Mouse (Mus musculus) retina, postnatal 1 day (tissue): Measurements from ENCODE around the gene C1qtnf4.
"Not testable (repeated sequence)": the region's sequence is repeated elsewhere in the genome, so short reads cannot be mapped to it uniquely, and the experiment has no call there.

ENCODE experiments used
- DNase-seq: peaks from one replicate; pipeline ENCODE4 v3.0.0-alpha.2; 2012

C1qtnf4 gene

DNA sequence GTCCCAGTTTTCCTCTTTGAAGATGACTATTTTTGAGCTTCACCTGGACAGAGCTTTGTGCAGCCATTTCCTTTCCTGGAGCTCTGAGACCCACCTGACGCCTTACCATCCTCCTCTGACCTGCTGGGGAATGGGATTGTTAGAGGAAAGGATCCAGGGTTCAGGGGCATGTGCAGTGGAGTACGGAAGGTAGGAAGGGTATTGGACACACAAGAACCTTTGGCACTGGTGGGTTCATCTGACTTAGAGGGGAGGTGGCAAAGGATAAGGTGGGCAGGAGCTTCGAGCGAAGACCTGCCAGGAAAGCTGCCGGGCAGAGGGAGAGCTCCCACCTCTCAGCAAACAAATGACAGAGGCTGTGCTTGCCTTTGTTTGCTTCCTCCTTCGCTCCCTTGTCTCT, 776 bp downstream of the C1qtnf4 start:
- peak; percentile 54 for DNase-seq

DNA sequence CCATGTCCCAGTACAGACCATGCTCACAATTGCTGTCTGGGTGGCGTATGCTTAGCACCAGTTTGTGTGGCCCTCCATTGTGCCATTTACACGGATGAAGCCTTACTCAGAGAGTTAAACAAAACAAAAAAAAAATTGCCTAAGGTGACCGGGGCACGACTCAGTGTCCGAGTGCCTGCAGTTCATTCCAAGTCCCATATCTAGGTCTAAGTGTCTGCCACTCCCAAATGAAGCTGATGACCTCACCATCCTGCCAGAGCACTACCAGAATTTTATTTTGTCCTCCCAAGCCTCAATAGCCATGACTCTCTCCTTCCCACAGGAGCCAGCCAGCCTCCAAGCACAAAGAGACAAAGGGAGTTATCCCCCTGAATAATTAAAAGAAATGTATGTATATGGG, 2.0 kb downstream of the C1qtnf4 start:
- DNase-seq, result no peak

DNA sequence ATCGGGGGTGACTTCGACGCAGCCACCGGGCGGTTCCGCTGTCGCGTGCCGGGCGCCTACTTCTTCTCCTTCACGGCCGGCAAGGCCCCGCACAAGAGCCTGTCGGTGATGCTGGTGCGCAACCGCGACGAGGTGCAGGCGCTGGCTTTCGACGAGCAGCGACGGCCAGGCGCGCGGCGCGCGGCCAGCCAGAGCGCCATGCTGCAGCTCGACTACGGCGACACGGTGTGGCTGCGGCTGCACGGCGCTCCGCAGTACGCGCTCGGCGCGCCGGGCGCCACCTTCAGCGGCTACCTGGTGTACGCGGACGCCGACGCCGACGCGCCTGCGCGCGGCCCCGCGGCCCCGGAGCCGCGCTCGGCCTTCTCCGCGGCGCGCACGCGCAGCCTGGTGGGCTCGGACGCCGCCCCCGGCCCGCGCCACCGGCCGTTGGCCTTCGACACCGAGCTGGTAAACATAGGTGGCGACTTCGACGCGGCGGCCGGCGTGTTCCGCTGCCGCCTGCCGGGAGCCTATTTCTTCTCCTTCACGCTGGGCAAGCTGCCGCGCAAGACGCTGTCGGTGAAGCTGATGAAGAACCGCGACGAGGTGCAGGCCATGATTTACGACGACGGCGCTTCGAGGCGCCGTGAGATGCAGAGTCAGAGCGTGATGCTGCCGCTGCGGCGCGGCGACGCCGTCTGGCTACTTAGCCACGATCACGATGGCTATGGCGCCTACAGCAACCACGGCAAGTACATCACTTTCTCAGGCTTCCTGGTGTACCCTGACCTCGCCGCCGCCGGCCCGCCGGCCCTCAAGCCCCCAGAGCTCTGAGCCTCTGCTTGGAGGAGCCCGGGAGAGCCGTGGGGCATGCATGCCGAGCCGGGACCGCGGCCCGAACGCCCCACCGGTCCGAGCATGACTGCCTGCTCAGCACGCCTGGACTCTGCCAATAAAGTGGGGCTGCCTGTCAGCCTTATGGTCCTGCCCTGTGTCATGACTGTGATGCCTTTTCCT, 4.2 kb downstream of the C1qtnf4 start:
- DNase-seq, result peak; percentile 78

DNA sequence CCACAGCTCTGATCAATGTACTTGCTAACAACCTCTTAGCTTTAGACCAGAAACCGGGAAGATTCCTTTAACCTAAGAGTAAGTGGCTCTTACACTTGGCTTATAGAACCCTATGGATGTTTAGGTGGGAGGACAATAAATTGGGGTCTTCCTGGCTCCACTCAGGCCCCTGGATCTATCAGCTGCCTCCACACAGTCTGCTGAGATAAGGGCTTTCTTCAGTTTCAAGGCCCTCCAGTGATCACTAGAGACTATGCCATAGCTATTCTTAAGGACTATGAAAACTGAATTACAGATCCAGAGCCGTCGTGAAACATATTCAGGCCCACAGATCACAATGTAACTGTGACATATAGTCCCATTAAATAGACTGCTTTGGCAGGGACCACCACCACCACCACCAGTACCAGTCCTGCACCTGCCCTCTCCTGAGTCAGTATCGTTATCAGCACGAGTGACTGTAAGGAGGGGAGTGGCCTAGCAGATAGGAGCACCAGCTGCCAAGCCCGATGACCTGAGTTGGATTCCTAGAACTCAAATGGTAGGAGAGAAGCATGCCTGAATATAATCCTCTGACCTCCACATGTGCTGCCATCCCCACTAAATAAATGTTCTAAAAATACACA, 8.1 kb downstream of the C1qtnf4 start:
- DNase-seq, result no peak

DNA sequence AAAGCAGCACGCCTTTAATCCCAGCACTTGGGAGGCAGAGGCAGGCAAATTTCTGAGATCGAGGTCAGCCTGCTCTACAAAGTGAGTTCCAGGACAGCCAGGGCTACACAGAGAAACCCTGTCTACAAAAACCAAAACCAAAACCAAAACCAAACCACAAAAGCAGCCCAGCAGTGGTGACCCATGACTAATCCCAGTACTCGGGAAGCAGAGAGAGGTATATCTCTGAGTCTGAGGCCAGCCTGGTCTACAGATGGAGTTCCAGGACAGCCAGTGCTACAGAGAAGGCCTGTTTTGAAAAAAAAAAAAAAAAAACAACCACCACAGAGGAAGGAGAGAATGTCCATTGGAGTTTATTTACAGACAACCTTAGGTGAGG, 8.6 kb downstream of the C1qtnf4 start:
- not testable (repeated sequence) for DNase-seq

DNA sequence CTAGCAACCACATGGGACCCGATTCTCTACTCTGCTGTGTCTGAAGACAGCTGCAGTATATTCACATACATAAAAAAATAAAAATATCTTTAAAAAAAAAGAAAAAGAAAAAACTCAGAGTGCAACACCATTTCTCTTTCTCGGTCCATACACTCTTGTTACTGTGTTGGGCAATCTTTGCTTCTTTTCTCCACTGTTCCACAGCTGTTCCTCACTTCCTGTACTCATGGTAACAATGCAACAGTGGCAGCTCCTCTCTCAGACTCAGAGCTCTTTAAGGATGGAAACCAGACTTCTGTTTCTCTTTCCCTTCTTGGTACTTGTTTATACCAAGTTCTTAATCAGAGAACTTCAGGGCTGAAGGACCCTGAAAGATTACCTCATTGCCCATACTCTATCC, 17.7 kb downstream of the C1qtnf4 start:
- no peak for DNase-seq

DNA sequence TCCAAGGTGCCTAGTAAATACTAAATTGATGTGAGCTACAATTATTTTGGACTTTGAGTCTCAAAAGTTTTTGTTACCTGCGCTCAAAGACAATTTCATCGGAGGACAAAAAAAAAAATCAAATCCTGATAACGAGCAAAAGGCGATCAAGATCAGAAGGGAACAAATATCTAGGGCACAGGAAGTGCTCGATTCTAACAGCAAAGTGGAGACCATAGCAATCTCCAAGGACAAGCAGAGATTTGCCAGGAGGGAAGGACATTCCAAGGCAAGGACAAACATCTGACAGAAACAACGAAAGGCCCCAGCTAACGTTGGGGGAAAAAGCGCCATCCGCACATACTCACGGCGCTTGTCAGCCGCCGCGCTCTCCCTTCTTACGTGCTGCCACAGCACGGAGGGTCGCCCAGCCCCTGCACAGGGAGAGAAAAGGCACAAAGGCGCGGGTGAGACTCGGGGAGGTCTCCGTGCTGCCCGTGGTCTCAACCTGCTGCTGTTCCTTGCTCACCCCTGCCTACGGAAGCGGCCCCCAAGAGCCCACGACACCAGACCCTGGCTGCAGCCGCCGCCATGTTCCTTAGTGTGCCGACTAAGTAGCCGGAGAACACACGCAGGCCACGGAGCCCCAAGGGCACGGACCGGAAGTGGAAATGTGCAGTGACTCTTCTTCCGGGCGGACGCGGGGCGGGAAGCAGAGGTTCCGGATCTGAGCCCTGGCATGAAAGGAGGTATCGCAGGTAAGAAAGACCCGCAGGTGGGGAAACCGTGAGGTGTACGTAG, 18.6 kb downstream of the C1qtnf4 start, which contains the start of the genes Kbtbd4 and Ndufs3:
Gene Kbtbd4 (plus strand): TSS at position 665 of the 780 bp plus-strand sequence.
Gene Ndufs3 (minus strand): TSS at position 752 of the 780 bp plus-strand sequence.
- DNase-seq, result peak; percentile 96

DNA sequence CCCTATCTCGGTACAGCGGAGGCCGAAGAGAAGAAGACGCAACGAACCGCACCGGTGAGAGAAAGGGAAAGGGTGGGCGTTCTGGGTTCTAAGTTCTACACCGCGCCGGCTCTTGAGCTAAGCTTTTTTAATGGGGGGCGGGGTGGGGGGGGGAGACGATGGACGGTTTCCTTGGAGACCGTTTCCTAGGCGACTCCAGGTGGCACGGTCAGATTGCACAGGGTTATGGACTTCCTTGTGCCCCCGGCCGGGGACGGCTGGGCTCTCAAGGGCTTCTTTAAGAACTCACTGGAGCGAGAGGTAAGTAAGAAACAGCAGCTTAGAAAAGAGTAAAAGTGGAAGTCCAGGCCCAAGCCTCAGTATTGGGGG, 19.2 kb downstream of the C1qtnf4 start:
- DNase-seq, result no peak

DNA sequence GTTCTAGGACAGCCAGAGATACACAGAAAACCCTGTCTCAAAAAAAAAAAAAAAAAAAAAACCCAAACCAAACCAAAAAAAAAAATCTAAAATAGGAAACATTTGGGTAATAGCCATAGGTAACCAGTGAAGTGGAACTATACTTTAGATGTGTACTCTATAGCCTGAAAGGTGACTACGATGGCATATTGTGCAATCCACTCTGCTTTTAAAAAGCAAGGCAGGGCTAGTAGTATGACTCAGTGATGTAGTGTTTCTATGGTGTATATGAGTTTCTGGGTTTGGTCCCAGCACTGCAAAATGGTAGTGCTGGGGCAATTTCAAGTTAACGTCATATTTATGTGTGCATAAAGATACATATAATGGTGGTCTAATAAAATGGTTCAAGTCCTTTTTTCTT, 21.1 kb downstream of the C1qtnf4 start:
- DNase-seq, result no peak

DNA sequence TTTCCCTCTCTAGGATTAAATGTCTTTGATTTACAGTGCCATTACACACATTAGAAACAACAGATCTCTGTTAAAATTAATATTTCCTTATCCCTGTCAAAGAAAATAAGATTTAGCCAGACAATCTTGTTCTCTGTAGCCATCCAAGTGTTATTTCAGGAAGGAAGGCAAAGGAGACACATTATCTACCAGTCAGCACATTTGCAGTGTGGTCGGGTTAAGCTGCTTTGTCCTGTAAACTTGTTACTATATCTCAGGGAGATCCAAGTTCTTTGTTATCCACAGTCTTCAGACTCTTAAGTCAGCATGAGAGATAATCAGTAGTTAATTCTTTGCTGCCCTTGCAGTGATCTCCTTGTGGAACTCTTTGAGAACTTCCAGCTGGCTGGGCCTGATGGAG, 25.2 kb downstream of the C1qtnf4 start:
- DNase-seq, result no peak

DNA sequence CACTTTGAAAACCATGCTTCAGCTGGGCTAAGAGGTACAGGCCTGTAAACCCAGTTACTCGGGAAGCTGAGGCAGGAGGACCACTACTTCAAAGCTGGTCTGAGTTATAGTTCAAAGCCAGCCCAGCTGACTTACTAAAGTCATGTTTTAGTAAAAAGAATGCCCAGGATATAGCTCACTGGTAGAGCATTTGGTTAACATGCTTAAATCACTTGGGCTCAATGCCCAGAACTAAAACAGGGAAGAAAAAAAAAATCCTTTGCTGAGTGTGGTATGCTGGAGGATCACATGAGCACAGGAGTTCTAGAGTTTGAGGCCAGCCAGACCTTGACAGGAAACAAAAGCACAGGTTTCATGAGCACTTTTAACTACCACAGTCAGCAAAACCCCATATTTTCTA, 26.0 kb downstream of the C1qtnf4 start:
- no peak for DNase-seq

DNA sequence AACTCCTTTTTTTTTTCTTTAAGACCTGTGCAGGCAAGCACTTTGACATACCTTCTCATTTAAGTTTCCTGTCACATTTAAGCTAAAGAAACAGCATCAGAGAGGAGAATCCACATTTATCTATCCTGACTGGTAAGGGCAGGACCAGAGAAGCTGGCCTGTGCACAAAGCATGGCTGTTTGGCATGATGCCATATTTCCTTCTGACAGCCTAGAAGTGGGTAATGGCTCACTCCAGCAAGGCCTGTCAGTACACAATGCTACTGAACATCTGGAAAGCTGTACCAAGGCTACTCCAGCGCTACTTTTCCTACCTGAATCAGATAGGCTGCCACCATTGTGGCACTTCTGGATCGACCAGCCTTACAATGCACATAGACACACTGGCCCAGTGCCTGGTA, 28.0 kb downstream of the C1qtnf4 start:
- peak; percentile 31 for DNase-seq

DNA sequence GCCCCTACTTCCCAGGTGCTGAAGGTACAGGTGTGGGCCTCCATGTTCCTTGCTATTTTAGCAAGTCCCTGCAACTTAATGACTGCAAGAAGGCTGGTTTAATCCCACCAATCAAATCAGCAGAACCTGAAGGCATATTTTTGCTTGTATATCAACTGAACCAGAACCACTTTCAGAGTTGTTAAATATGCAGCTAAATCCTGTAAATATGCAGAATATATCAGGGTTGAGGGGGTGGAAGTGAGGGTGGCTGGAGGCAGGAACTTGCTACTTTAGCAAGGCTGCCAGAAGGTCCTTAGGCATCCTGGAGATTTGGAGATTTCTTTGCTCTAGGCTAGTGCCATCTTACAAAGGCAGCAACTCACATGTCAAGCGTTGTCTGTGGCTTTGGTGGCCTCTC, 29.9 kb downstream of the C1qtnf4 start:
- DNase-seq, result no peak

DNA sequence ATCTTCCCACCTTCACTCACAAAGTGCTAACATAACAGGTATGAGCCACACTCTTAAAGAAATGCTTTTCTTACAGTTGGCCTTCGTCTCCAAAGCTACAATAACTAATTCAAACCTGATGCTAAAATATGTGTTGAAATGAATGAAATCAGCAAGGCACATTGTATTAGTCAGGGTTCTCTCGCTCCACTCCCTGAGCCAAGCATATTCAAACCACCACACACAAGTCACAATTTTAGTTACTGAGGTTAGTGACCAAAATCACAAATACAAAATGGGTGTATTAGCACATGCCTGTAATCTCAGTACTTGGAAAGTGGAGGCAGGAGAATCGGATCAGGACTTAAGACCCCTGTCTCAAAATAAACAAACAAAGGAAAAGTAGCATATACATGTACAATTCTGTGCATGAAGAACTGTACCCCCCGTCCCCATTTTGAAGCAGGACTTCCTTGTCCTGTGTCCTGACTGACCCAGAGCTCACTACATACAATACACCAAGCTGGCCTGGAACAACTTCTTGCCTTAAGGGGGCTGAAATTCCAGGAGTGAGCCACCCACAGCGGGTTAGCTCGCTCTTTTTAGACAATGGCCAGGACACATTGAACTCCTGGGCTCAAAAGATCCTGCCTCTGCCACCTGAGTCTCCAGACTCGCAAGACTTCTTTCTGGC, 31.0 kb downstream of the C1qtnf4 start:
- no peak for DNase-seq

DNA sequence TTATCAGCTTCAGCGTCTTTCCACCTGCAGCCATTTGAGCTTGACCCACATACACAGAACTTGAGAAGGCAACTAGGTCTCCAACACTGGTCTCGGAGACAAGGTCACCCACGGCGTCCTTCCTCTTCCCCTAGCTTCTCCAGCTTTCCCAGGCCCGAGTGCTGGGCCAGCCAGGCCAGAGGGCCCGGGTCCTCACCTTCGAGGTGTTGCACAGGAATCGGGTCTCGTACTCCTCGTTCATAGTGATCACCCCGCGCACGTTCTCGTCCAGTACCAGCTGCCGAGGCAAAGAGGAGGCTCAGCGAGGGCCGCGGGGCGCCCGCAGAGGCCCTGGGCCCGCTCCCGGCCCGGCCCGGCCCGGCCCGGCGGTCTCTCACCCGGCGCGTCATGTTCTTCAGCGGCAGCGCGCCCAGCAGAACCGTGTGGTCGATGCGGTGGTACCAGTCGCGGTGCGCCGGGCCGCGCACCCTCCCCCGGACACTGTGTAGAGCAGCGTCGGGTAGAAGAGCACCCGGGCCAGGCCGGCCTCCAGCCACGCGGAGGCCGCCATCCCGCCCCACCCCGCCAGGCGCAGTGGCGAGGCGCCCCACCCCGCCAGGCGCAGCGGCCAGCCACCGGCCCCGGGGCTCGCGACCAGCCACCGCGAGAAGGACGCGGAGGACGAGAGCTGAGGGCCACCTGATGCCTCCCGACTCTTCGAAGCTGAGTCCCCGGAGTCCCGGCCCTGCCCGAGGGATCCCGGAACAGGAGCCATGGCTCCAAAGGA, 31.8 kb downstream of the C1qtnf4 start:
- peak; percentile 80 for DNase-seq

DNA sequence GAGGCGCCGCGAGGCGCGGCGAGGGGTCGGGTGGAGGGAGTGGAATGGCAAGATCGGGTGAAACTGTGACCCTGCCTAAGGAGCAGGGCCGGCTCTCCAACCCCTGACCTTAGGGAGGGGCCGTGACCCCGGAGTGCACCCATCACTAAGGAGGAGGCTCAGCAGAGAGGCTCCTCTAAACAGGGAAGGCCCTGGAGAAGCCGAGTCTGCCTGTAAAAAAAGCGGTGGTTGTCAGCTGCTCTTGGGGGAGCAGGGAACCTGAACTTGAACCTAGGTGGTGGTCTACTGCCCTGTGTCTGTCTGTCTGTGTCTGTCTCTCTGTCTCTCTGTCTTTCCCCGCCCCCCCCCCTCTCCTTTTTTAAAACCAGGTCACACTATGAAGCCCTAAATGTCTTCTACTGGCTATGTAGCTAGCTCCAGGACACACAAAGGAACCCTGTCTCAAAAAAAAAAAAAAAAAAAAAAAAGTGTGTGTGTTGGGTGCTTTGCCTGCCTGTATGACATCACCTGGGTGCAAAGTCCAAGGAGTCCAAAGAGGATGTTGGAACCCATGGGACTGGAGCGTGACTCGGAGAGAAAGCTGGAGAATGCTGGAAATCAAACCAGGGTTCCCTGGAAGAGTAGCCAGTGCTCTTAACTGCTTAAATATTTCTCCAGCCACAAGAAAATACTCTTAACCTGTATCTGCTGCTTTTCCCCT, 32.5 kb downstream of the C1qtnf4 start:
- no peak for DNase-seq

DNA sequence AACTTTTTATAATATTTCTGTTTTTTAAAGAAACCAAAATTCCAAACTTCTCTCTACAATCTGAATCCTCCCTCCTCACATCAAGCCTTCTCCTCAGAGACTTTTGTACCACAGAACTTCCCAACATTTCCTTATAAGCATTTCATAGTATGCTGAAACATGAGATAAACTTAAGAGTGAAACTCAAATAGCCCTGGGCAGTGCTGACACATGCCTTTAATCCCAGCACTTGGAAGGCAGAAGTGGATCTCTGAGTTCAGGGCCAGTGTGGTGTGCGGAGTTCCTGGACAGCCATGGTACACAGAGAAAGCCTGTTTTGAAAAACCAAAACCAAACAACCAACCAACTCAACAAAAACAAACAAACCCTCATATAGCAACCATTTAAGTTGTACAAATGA, 35.5 kb downstream of the C1qtnf4 start:
- DNase-seq, result no peak

DNA sequence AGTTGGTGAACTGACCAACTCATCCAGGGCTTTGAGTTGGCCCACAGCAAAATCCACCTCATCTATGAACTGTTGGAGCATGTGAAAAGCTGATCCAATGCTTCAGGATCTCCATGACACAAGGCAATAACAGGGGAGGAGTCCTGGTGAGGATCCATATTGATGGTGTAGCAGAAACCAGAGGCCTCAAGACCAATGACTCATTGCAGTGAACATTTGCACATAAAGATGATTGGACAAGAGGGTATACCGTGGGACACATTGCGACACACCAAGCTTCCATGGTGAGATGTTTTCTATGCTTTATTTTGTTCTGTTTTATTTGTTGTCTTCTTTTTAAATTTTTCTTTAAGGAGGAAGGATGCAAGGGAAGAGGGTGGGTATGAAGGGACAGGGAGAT, 37.0 kb downstream of the C1qtnf4 start:
- no peak for DNase-seq

DNA sequence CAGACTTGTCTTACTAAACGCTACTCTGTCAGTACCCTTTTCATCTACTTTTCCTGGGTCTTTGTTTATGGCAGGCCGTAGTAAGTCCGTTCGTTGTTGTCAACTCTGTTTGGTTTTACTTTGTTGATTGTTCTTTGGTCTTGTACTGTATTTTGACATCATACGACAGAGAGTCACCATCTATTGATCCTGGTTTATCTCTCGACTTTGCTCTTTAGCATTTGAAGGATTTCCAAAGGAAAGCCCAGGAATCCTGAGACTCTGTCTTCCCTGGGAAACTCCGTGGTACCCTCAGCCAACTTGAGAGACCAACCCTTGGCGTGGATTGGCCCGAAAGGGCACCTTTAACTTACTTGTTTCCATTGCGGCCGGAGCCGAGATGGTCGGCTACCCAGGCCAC, 42.9 kb downstream of the C1qtnf4 start:
- no peak for DNase-seq

DNA sequence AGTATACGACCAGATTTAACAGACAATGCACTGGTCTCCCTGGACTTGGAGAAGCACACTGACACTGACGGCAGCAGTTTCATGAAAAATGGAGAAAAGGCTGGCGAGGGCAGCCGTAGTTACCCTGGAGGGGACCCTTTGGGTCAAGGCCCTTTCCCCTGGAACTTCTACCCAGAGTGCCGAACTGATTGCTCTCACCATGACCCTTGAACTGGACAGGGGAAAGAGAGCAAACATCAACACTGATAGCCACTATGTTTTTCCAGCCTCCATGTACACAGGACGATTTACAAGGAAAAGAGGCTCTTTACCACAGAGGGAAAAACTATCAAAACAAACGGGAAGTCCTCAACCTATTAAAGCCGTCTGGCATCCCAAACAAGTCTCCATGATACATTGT, 46.2 kb downstream of the C1qtnf4 start:
- DNase-seq, result no peak

DNA sequence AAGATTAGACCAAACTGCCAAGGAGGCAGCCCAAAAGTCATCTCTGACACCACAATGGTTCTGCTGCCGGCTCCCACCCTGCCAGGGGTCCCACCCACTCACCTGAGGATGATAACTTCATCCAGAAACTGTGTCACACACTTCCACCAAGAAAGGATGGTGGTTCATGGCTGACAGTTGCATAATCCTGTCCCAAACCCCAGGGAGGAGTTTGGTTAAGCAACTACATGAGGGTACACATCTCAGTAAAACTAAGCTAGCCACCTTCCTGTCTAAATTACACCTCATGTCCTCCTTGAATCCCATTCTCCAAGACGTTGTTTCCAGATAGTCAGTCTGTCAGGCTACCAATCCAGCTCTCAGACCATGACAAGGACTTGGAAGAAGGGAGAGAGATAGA, 46.6 kb downstream of the C1qtnf4 start:
- no peak for DNase-seq
